Mouse (Mus musculus) E14TG2a.4 (cell line): Measurements from ENCODE around the gene Pik3cb.

ENCODE experiments used
- CTCF ChIP-seq: conservative IDR thresholded peaks from 2 replicates; pipeline ENCODE4 v1.5.1; 2014; ENCODE audit warnings: low read length
- NANOG ChIP-seq: IDR thresholded peaks from 2 replicates; pipeline ENCODE4 v1.6.1; 2014; ENCODE audit warnings: borderline replicate concordance, low read length, mixed read lengths

DNA sequence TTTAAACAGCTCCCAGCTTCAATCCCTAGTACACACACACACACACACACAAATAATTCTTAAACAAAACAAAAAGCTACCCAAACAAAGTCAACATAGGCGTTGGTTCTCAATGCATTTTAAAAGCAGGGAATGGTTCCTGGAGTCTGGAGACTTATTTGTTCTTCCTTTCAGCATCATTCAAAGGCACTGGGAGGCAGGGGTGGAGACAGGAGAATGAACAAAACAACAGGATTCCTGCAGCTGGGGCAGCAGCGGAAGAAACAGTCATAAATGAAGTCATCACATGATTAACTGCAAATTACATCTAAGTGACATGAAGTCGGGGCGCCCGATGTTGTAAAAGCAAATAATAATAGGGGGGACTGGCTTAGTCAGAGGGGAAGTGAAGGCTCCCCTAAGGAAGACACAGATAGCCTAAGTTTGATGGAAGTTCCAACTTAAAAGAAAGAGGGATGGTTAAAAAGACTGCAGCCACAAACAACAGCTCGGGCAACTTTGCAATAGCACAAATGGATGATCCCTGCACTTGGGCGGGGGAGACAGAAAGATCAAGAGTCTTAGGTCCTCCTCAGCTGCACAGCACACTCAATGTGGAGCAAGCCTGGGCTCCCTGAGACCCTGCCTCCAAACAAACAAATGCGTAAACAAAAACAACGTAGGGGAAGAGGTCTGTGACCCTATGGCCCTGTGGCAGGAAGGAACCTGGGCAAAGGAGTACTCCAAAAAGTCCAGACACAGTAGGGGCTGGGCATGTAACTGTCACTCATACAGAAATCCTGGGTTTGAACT lies 12.5 kb upstream of the Pik3cb start:
- TF ChIP-seq CTCF: no peak
- TF ChIP-seq NANOG: no peak; the same call in 1 of the 2 replicates
